Mouse (Mus musculus) erythroblast, embryonic 14.5 days (primary cell): ENCODE data around the gene Fli1. TPM values are rescaled to one million over a fixed set of nuclear protein-coding genes. Genes with fewer than 3 reads are reported as not detected.

ENCODE experiments used
- H3K27me3 ChIP-seq: 2 replicates; pipeline ENCODE4 v1.6.1; 2012; ENCODE audit warnings: inconsistent platforms; ENCODE audit not compliant: control insufficient read depth
- H3K36me3 ChIP-seq: 2 replicates; pipeline ENCODE4 v1.6.1; 2012; ENCODE audit warnings: mild to moderate bottlenecking, inconsistent platforms; ENCODE audit not compliant: control insufficient read depth
- H3K4me1 ChIP-seq: 2 replicates; pipeline ENCODE4 v1.6.1; 2012; ENCODE audit warnings: inconsistent platforms; ENCODE audit not compliant: control insufficient read depth
- H3K4me3 ChIP-seq: replicated peaks from 2 replicates; pipeline ENCODE3; 2012; ENCODE audit warnings: moderate library complexity, mild to moderate bottlenecking, inconsistent platforms
- H3K9me3 ChIP-seq: 2 replicates; pipeline ENCODE4 v1.6.1; 2012; ENCODE audit warnings: low read length, inconsistent platforms, mixed read lengths; ENCODE audit not compliant: control insufficient read depth
- GATA1 ChIP-seq: IDR thresholded peaks from 2 replicates; pipeline ENCODE4 v1.6.1; 2012; ENCODE audit warnings: low read length, inconsistent platforms, mixed read lengths
- TAL1 ChIP-seq: IDR thresholded peaks from 3 replicates; pipeline ENCODE4 v1.6.1; 2012; ENCODE audit warnings: low read length, inconsistent platforms, mixed read lengths
- polyA plus RNA-seq: library from polyadenylated mRNA; stranded (reverse); fragments of >175 nt; gene quantifications from 2 replicates; pipeline ENCODE4 v1.2.3, GENCODE M21; 2012

Gene Fli1
- polyA plus RNA-seq, 1 experiment, result 0.05 TPM

GRCm38 (mm10) chr9:32411507-32411906 lies 131.2 kb downstream of the Fli1 start:
- Histone ChIP-seq H3K36me3 (no peaks in the 10 kb centered on the region), H3K4me1 (no peaks in the 10 kb centered on the region), H3K27me3 (peaks cover 34% of the 10 kb centered on the region), H3K4me3 (no peak overlapping the region), H3K9me3 (no peaks in the 10 kb centered on the region)
- TF ChIP-seq GATA1 (no peak), TAL1 (no peak)

DNA sequence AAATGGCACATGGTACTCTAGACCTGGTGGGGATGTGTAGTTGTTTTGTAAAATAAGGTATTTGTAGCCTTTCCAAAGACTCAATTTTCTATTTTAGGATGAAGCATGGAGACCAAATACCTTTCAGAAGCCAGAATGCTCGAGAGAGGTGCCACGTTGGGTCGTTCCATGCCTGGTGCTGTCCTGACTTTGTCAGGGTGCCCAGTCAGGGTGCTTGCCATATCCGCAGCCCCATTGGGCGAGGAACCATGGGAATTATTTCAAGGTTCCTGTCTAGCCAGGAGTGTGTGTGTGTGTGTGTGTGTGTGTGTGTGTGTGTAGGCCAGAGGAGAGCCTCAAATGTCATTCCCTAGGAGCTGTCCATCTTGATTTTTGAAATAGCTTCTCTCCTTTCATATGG lies 132.0 kb downstream of the Fli1 start:
- Histone ChIP-seq H3K4me1 (no peaks in the 10 kb centered on the region), H3K27me3 (peaks cover 34% of the 10 kb centered on the region), H3K4me3 (no peak overlapping the region), H3K9me3 (no peaks in the 10 kb centered on the region), H3K36me3 (no peaks in the 10 kb centered on the region)
- TF ChIP-seq GATA1, result no peak
- TF ChIP-seq TAL1, result no peak

- TF ChIP-seq TAL1, result no peak
- TF ChIP-seq GATA1, result no peak
Observed at GRCm38 (mm10) chr9:32409060-32409961, 133.3 kb downstream of the Fli1 start.

DNA sequence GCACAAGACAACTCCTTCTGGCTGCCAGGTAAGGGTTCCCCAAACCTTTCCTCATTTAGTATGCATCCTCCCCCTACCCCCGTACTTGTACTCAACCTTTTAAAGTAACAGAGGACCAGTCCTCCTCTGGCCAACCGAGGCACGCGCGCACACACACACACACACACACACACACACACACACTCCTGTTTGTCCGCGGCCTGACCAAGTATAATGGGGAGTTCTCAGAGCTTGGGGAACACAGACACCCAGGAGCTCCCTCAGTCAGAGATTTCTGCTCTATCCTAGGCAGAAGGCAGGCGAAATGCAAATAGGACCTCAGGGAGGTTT lies 134.0 kb downstream of the Fli1 start:
- Histone ChIP-seq H3K27me3 (peaks cover 34% of the 10 kb centered on the region), H3K9me3 (no peaks in the 10 kb centered on the region), H3K4me1 (no peaks in the 10 kb centered on the region), H3K36me3 (no peaks in the 10 kb centered on the region), H3K4me3 (peak overlapping the region; percentile 42)
- TF ChIP-seq GATA1 (no peak), TAL1 (no peak)

More at GRCm38 (mm10) chr9:32409060-32409961, 133.3 kb downstream of the Fli1 start:
- Histone ChIP-seq H3K9me3 (no peaks in the 10 kb centered on the region), H3K36me3 (no peaks in the 10 kb centered on the region), H3K27me3 (peaks cover 34% of the 10 kb centered on the region), H3K4me3 (peak overlapping the region; percentile 42), H3K4me1 (no peaks in the 10 kb centered on the region)

GRCm38 (mm10) chr9:32405191-32405925 lies 137.3 kb downstream of the Fli1 start:
- no peaks in the 10 kb centered on the region for H3K9me3 ChIP-seq
- H3K27me3 ChIP-seq, result peaks cover 33% of the 10 kb centered on the region
- TF ChIP-seq TAL1, result no peak
- no peak for TF ChIP-seq GATA1
- no peaks in the 10 kb centered on the region for H3K4me1 ChIP-seq
- H3K4me3 ChIP-seq, result no peak overlapping the region
- H3K36me3 ChIP-seq, result no peaks in the 10 kb centered on the region

DNA sequence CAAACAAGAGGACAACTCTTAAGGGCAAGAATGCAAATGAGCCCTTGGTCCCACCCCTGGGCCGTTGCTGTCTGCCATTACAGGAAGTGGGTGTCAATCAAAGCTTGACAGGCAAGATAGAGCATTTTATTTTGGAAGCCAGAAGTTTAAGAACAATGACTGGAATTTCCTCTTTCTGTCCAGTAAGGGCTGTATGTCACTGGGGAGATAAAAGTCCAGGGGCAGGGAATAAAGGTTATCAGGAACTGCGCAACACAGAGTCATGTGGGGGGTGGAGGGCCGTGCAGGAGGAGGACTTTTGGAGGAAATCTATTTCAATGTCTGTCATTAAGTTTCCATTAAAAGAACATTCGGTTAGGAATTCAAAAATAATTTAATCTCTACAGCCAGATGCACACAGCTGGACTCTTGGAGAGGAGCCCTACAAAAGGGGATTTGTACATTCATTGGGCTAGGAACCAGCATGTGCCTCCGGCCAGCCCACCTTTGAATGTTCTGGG lies 141.9 kb downstream of the Fli1 start:
- no peaks in the 10 kb centered on the region for H3K4me1 ChIP-seq
- TF ChIP-seq GATA1, result no peak
- no peak for TF ChIP-seq TAL1
- no peaks in the 10 kb centered on the region for H3K36me3 ChIP-seq
- H3K4me3 ChIP-seq, result no peak overlapping the region
- H3K9me3 ChIP-seq, result no peaks in the 10 kb centered on the region
- no peaks in the 10 kb centered on the region for H3K27me3 ChIP-seq

GRCm38 (mm10) chr9:32400212-32400611 lies 142.4 kb downstream of the Fli1 start:
- TF ChIP-seq TAL1, result no peak
- no peak for TF ChIP-seq GATA1
- Histone ChIP-seq H3K36me3 (no peaks in the 10 kb centered on the region), H3K4me1 (no peaks in the 10 kb centered on the region), H3K4me3 (no peak overlapping the region), H3K27me3 (no peaks in the 10 kb centered on the region), H3K9me3 (no peaks in the 10 kb centered on the region)

- Histone ChIP-seq H3K27me3 (no peaks in the 10 kb centered on the region), H3K4me1 (no peaks in the 10 kb centered on the region), H3K36me3 (no peaks in the 10 kb centered on the region), H3K4me3 (no peak overlapping the region), H3K9me3 (no peaks in the 10 kb centered on the region)
- TF ChIP-seq GATA1 (no peak), TAL1 (no peak)
Observed at GRCm38 (mm10) chr9:32394761-32395161, 147.9 kb downstream of the Fli1 start.

GRCm38 (mm10) chr9:32392716-32393115 lies 149.9 kb downstream of the Fli1 start:
- Histone ChIP-seq H3K27me3 (no peaks in the 10 kb centered on the region), H3K4me1 (no peaks in the 10 kb centered on the region), H3K9me3 (no peaks in the 10 kb centered on the region), H3K4me3 (no peak overlapping the region), H3K36me3 (no peaks in the 10 kb centered on the region)
- no peak for TF ChIP-seq GATA1
- no peak for TF ChIP-seq TAL1
